Mouse (Mus musculus): ENCODE data around the gene Vmn1r123.
"Not testable (repeated sequence)": the region's sequence is repeated elsewhere in the genome, so short reads cannot be mapped to it uniquely, and the experiment has no call there.

Vmn1r123 gene

DNA sequence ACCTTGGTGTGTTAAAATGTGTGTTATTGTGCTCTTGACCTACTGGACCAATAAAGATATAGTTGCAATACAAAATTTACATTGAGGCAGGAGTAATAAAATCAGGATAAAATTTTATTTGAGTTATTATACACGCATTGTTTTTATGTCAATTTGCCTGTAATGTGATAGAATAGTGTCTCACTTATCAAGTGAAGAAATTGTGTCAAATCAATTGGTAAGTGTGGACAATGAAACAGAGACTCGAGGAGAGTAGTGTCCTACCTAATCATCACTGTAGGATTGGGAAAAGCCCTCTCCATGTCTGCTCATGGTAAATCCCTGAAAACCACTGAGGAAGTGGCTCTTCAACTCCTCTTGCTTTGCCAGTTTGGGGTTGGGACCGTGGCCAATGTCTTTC, at the start of gene Vmn1r123:
Gene Vmn1r123, plus strand, starts transcription at position 301 of the 400 bp plus-strand sequence.
- DNase-seq (ENCODE audit: low read depth): not testable (repeated sequence)

DNA sequence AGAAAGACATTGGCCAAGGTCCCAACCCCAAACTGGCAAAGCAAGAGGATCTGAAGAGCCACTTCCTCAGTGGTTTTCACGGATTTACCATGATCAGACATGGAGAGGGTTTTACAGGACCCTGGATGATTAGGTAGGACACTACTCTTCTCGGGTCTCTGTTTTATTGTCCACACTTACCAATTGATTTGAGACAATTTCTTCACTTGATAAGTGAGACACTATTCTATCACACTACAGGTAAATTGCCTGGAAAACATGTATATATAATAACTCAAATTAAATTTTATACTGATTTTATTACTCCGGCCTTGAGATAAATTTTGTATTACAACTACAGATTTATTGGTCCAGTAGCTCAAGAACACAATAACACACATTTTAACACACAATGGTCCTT, 28.0 kb upstream of the Vmn1r123 start, which contains the start of gene Vmn1r122:
Gene Vmn1r122, minus strand, starts transcription at position 101 of the 400 bp plus-strand sequence.
- DNase-seq (ENCODE audit: low read depth): not testable (repeated sequence)

DNA sequence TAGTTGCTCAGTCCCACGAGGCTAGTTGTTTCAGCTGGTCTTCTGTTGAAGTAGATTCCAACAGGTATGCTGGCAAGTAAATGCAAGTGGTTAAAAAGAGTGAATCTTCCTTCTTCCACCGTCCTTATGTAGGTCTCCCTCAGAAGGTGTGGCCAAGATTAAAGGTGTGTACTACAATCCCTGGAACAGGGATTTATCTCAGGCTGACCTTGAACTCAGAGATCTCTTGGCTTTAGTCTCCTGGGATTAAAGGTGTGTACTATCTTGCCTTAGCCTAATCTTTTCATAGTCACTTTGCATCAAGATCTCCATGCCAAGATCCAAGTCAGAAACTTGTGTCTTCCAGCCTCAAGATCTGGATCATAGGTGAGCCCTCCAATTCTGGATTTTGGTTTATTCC, 28.3 kb downstream of the Vmn1r123 start, which contains the start of gene Gm5157:
Gene Gm5157, minus strand, starts transcription at position 101 of the 400 bp plus-strand sequence.
- not testable (repeated sequence) for DNase-seq (ENCODE audit: low read depth)

All from c-Kit-positive CD71-positive TER-119-negative erythroid progenitor cells, embryonic 14.5 days (primary cell).